Mouse (Mus musculus): ENCODE results near the gene Il12rb2.

DNA sequence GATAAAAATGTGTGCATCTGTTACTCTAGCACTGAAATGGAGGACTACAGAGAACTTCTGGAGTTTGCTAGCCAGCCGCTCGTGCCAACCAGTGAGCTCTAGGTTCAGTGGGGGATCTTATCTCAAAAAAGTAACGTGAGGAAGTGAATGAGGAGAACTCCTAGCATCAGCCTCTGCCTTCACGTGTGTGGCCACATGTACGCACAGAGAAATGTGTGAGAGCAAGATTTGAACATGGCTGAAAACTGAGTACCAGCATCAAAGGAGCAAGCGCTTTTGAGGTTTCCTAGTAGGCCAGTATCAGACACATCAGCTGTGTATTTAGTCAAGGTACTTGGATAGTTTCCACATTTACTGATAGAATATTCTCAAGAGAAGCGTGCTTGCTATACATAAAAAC, 111.1 kb downstream of the Il12rb2 start:
- TF ChIP-seq GATA1 (IDR thresholded peaks at IDR 0.05; ENCODE audit: borderline replicate concordance, low read length) (no peak), CTCF (IDR thresholded peaks at IDR 0.05; ENCODE audit: low read depth, low read length) (no peak), POLR2AphosphoS5 (IDR thresholded peaks at IDR 0.05; ENCODE audit: insufficient replicate concordance, low read depth, low read length) (no peak)

Measured in G1E (cell line).